Mouse (Mus musculus): ENCODE data around the gene Cend1. TPM values are rescaled to one million over a fixed set of nuclear protein-coding genes. Genes with fewer than 3 reads are reported as not detected.

Cend1 gene
- polyA plus RNA-seq (2015; fragmentation: Nextera tagmentation; extraction: Ambion mirVana) = 111 and 113 TPM in 2 replicates

DNA sequence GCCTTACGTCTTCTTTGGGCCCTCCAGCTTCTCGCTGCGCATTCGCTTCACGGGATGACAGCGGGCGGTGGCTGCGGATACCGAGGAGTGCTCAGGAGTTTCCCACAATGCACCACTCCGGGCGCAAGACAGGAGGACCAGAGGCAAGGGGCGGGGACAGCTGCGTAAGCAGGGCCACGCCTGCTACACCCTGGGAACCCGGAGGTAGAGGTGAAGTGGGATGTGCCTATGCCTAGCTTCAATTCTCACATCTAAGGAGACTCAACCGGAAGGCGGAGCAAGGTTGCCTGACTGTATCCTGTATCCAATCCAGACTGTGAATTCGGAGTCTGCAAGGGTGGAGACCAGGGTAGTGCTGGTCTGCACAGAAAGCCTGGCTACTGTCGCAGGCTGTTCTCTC is at the start of gene Cend1:
Cend1 (minus strand) TSS at position 182 of the 400 bp plus-strand sequence.
- Histone ChIP-seq H3K4me3 (peak within 1 kb of the TSS; percentile 59), H3K9ac (peak within 1 kb of the TSS; percentile 81), H3K4me1 (peaks cover 43% of the 10 kb centered on the region), H3K27me3 (replicated peaks) (no peaks in the 10 kb centered on the region), H3K27ac (peak within 1 kb of the TSS; percentile 81), H3K9me3 (no peaks in the 10 kb centered on the region), H3K36me3 (replicated peaks) (peaks cover 15% of the 10 kb centered on the region), H3K4me2 (peak within 1 kb of the TSS; percentile 82)
- 3% methylated on average over 19 of the region's 19 CpGs for WGBS
- peak; percentile 85 for ATAC-seq (replicated peaks)

DNA sequence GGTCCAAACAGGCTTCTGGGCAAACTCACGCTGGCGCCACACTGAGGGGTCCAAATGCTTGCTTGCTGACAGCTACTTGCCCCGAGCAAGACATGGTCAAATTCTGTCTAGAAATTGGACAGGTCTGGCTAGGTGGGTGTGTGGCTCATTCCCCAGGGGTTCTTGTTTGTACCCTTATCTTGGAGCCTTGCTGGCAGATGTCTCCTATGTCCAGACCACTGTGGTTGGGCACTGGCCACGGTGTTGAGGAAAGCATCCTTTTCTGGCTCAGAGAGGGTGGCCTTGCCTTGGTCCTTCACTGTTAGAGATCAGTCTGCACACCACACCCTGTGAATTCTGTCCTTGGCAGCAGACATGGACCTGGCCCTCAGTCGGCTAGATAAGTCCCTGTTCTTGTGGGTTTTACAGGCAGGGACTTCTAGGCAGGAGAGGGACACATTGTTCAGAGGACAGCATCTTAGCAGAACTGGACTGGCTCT is 49.0 kb upstream of the Cend1 start:
- Histone ChIP-seq H3K9me3 (no peaks in the 10 kb centered on the region), H3K4me3 (no peak overlapping the region), H3K27ac (no peak overlapping the region), H3K36me3 (replicated peaks) (no peaks in the 10 kb centered on the region), H3K9ac (no peak overlapping the region), H3K4me1 (peaks cover 47% of the 10 kb centered on the region), H3K27me3 (replicated peaks) (peaks cover 12% of the 10 kb centered on the region), H3K4me2 (no peak overlapping the region)
- no peak for ATAC-seq (replicated peaks)
- WGBS = 69% methylated on average over 5 of the region's 5 CpGs

DNA sequence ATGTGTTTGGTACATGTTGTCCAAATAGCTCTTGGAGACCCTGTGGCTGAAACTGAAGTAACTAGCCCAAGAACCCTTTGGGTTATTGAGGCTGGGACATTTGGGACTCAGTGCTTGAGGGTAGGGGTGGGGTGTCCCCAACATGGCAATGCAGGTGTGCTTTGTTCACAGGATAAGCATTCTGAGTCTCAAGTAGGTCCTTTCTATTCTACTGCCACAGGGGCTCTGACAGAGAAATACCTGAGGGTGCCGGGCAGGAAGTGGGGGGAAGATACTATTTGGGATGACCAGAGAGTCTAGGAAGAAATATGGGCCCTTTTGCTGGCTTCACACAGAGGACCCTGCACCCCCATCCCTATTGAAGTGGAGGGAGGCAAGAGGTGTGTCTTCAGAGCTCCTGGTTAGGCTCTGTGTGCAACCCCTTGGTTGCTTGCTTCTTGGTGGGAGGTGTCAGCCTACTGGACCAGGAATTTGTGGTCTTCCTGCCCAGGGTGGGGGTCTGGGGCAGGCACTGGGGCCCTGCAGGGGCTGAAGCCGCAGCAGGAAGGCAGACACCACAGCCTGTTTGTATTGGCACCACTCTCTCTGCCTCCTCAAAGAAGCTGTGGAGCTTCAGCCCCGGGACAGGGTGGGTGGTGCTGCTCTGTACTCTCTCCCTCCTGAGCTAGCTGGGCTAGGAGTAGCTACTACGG is 48.4 kb upstream of the Cend1 start:
- Histone ChIP-seq H3K4me3 (no peak overlapping the region), H3K9me3 (no peaks in the 10 kb centered on the region), H3K27me3 (replicated peaks) (peaks cover 12% of the 10 kb centered on the region), H3K27ac (no peak overlapping the region), H3K9ac (no peak overlapping the region), H3K36me3 (replicated peaks) (peaks cover 2% of the 10 kb centered on the region; the same call in 1 of the 2 replicates), H3K4me2 (no peak overlapping the region), H3K4me1 (peaks cover 42% of the 10 kb centered on the region)
- no peak for ATAC-seq (replicated peaks)
- 79% methylated on average over 4 of the region's 4 CpGs for WGBS

DNA sequence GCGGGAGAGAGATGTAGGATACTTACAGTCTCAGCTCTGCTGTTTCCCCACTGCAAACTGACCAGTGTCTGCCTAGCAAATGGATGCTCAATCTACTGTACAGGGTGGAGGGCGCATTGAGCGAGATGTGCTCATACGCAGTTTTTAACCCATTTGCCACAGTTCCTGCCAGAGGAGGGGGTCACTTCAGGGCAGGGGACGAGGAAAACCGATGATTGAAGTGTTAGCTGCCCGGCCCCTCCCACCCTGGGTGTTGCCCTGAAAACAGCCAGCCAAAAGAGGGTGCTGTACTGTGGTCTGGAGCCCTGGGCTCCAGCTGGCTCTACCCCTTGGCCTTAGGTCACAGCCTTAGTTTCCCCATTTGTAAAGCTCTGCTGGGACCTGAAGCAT is 47.7 kb upstream of the Cend1 start:
- Histone ChIP-seq H3K4me2 (peak overlapping the region; percentile 81; the same call in 1 of the 2 replicates), H3K4me3 (0 out of 2 replicates have a peak overlapping the region, but pooled peaks have one; percentile 78), H3K9me3 (no peaks in the 10 kb centered on the region), H3K36me3 (replicated peaks) (peaks cover 4% of the 10 kb centered on the region; the same call in 1 of the 2 replicates), H3K4me1 (peaks cover 36% of the 10 kb centered on the region), H3K27me3 (replicated peaks) (peaks cover 12% of the 10 kb centered on the region), H3K27ac (0 out of 2 replicates have a peak overlapping the region, but pooled peaks have one; percentile 57), H3K9ac (no peak overlapping the region)
- WGBS = 30% methylated on average over 7 of the region's 7 CpGs
- ATAC-seq (replicated peaks) = no peak

DNA sequence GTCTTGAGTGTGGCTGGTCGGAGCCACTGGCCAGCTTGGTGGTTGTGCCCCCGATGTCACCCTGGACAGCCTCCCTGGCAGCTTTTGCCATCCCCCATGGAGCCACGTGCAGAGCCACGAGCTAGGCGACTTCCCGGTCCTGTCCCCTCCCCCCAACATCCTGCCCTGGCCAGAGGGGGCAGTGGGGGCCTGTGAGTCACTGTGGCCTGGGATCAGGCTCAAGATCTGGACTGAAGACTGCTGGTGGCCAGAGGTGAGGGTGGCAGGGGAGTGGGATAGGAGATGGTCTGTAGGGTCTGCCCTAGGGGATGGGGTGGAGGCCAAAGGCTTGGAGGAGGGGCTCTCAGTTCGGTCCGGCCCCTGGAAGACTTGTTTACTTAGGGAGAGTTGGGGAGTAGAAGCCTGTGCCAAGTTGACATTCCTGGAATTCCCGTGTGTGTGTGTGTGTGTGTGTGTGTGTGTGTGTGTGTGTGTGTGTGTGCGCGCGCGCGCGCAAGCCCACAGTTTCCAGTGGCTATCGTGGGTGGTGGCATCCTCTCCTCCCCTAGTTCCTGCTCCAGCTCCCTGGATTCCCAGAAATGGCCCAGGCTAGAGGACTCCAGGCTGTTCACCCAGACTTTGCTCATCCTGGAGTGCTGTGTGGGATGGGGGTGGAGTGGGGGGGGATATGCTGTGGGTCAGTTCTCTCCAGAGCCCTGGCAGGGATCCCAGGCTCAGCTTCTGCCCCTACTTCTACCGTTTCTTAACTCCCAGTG is 47.1 kb upstream of the Cend1 start:
- H3K4me2 ChIP-seq = peak overlapping the region; percentile 81
- ATAC-seq (replicated peaks) = no peak

DNA sequence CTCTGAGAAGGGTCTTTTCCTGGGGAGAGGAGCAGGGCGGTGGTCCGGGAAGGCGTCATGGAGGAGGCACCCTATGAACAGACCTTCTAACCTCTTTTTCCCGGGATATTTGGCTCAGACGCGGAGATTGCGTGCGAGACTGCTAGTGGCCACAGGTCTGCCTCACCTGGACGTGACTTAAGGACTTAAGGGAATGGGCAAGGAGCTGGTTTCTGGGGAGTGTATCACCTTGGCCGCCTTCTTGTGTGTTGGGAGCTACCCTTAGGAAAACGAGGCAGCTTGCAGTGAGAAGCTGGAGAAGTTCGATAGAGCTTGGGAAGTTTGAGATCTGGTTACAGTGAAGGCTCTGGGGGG is 46.5 kb upstream of the Cend1 start:
- no peak for ATAC-seq (replicated peaks)
- Histone ChIP-seq H3K27me3 (replicated peaks) (peaks cover 12% of the 10 kb centered on the region), H3K4me1 (peaks cover 26% of the 10 kb centered on the region), H3K4me2 (peak overlapping the region; percentile 81), H3K4me3 (peak overlapping the region; percentile 78), H3K36me3 (replicated peaks) (peaks cover 11% of the 10 kb centered on the region), H3K9me3 (no peaks in the 10 kb centered on the region), H3K9ac (peak overlapping the region; percentile 76; the same call in 1 of the 2 replicates), H3K27ac (peak overlapping the region; percentile 57; the same call in 1 of the 2 replicates)
- 1% methylated on average over 12 of the region's 12 CpGs for whole genome bisulfite sequencing

More for the DNA sequence above, 47.1 kb upstream of the Cend1 start:
- 7% methylated on average over 17 of the region's 17 CpGs for WGBS
- Histone ChIP-seq H3K4me3 (peak overlapping the region; percentile 78), H3K4me1 (peaks cover 32% of the 10 kb centered on the region), H3K9me3 (no peaks in the 10 kb centered on the region), H3K27me3 (replicated peaks) (peaks cover 12% of the 10 kb centered on the region), H3K9ac (no peak overlapping the region), H3K36me3 (replicated peaks) (peaks cover 6% of the 10 kb centered on the region), H3K27ac (peak overlapping the region; percentile 57; the same call in 1 of the 2 replicates)

DNA sequence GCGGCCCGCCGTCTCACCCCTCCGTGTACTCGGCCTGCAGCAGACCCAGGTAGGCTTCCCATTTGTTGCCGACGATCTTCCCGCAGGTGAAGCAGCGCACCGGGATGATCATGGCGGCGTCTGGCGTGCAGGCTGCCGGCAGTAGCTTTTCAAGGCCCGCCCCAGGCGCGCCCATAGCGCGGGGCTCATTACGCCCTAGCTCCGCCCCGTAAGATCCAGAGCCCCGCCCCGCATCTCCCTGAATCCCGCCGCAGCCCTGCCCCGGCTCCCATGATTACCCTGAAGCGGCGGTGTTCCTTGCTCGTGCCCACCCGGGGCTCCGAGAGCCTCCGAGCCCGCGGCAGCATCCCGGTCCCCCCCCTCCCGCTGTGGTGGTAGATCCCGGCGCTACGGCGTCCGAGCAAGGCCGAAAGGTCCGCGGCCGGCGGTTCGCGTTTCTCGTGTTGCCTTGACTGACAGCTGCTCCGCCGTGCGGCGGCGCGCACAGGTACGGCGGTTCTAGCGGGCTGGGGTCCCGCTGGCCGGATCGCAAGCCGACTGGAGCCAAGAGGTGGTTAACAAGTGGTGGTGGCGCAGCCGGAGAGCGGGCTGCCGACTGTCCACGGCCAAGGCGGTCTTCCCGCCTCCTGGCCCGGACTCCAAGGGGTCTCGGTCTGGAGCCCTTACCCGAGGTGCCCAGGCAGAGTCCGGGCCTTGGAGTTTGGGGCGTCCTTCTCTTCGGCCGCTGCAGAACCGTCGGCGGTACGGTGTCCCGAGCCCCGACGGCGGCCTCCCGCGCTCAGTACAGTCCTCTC is 45.9 kb upstream of the Cend1 start, which contains the start of the genes Polr2l and Tspan4:
Polr2l (minus strand) TSS at position 122 of the 794 bp plus-strand sequence.
Tspan4 (plus strand) TSS at position 230 of the 794 bp plus-strand sequence.
- H3K9ac ChIP-seq = peak within 1 kb of the TSS; percentile 76
- peak within 1 kb of the TSS; percentile 87 for H3K27ac ChIP-seq
- peak within 1 kb of the TSS; percentile 78 for H3K4me3 ChIP-seq
- H3K9me3 ChIP-seq = no peaks in the 10 kb centered on the region
- peak within 1 kb of the TSS; percentile 81 for H3K4me2 ChIP-seq
- under 1% methylated on average over 84 of the region's 87 CpGs for WGBS
- peaks cover 12% of the 10 kb centered on the region for H3K27me3 ChIP-seq (replicated peaks)
- peaks cover 14% of the 10 kb centered on the region for H3K36me3 ChIP-seq (replicated peaks)
- H3K4me1 ChIP-seq = peaks cover 22% of the 10 kb centered on the region
- ATAC-seq (replicated peaks) = peak; percentile 88

DNA sequence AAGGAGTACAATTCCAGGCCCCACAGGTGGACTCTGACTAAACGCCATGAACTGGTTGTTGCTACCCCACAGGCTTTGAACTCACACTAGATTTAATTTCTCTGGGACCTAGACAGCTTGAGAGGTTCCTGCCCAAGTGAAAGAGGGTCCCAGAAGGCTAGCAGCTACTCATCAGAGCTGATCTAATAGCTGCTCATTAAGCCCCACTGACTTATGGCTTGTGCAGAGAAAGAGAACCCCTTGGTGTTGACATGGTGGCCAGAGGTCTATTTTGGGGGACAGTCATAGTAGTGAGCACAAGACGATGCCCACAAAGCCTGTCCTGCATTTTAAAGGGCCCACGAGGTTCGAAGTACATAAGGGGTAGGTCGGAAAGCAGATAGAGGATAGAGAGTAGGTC is 44.9 kb upstream of the Cend1 start:
- peak overlapping the region; percentile 78 for H3K4me3 ChIP-seq
- H3K27ac ChIP-seq = 0 out of 2 replicates have a peak overlapping the region, but pooled peaks have one; percentile 87
- H3K27me3 ChIP-seq (replicated peaks) = peaks cover 12% of the 10 kb centered on the region
- no peaks in the 10 kb centered on the region for H3K9me3 ChIP-seq
- peak overlapping the region; percentile 81 for H3K4me2 ChIP-seq
- ATAC-seq (replicated peaks) = no peak
- 6% methylated on average over 5 of the region's 5 CpGs for WGBS
- H3K4me1 ChIP-seq = peaks cover 31% of the 10 kb centered on the region
- peaks cover 14% of the 10 kb centered on the region for H3K36me3 ChIP-seq (replicated peaks)
- peak overlapping the region; percentile 76 for H3K9ac ChIP-seq

DNA sequence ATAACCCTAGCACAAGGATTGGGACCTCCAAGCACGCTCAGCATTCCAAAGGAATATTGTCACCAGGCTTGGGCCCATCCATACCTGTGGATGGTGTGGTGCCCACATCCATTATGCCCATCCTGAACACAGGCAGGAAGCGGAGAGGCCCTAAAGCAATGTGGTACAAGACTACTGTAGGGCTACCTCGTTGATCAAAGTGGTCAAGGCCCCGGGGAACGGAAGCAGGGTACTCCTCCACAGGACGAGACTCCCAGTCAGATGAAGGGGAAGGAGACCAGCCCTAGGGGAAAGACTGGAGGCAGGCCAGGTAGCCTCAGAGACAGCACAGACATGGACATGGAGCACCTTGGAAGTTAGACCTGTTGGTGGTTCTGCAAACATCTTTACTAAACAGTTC is 43.5 kb upstream of the Cend1 start:
- peaks cover 14% of the 10 kb centered on the region for H3K36me3 ChIP-seq (replicated peaks)
- no peak overlapping the region for H3K27ac ChIP-seq
- peaks cover 10% of the 10 kb centered on the region for H3K27me3 ChIP-seq (replicated peaks)
- H3K4me1 ChIP-seq = peaks cover 45% of the 10 kb centered on the region
- no peaks in the 10 kb centered on the region for H3K9me3 ChIP-seq
- H3K4me3 ChIP-seq = no peak overlapping the region
- no peak overlapping the region for H3K9ac ChIP-seq
- no peak overlapping the region for H3K4me2 ChIP-seq
- no peak for ATAC-seq (replicated peaks)
- 89% methylated on average over 6 of the region's 6 CpGs for WGBS

DNA sequence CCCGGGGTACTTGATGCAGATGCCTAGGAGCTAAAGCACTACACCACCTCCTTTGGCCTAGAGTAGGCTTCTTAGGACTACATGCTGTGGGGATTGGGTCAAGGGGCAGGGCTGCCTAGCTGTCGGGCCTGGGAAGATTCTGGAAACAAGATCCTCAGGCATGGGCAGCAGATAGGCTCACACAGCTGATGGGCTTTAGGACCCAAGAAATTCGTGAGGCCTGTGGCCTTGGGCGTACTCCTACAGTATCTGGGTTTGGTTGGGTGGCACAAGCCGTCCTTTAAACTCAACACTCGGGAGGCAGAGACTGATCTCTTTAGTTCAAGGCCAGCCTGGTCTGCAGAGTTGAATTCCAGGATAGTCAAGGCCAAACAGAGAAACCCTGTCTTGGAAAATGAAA is 42.9 kb upstream of the Cend1 start:
- WGBS = 86% methylated on average over 6 of the region's 6 CpGs
- Histone ChIP-seq H3K9me3 (no peaks in the 10 kb centered on the region), H3K9ac (no peak overlapping the region), H3K27me3 (replicated peaks) (peaks cover 6% of the 10 kb centered on the region), H3K4me2 (no peak overlapping the region), H3K4me3 (no peak overlapping the region), H3K27ac (no peak overlapping the region), H3K36me3 (replicated peaks) (peaks cover 14% of the 10 kb centered on the region), H3K4me1 (peaks cover 48% of the 10 kb centered on the region)
- ATAC-seq (replicated peaks) = no peak

DNA sequence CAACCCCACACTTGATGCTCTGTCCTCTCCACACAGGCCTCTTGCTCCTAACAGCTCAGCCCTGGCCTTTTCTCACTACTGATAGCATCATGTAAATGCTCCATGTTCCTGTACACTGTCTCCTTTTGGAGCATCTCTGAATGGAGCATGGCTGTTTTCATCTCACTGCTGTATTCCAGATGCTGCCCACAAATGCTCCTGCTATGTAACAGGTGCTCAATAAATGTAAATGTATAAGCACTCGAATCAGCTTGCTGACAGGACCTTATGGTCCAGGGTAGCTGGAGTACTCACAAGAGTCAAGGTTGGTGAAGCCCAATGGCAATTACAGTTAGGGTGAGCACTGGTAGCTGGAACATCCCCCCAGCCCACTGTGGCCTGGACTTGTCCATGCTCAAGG is 41.9 kb upstream of the Cend1 start:
- H3K4me2 ChIP-seq = no peak overlapping the region
- no peaks in the 10 kb centered on the region for H3K9me3 ChIP-seq
- H3K36me3 ChIP-seq (replicated peaks) = peaks cover 14% of the 10 kb centered on the region
- H3K4me3 ChIP-seq = no peak overlapping the region
- H3K27me3 ChIP-seq (replicated peaks) = no peaks in the 10 kb centered on the region; the same call in none of the 2 replicates
- ATAC-seq (replicated peaks) = no peak
- H3K9ac ChIP-seq = no peak overlapping the region
- H3K27ac ChIP-seq = no peak overlapping the region
- H3K4me1 ChIP-seq = peaks cover 52% of the 10 kb centered on the region
- 93% methylated on average over 1 of the region's 1 CpGs for WGBS

DNA sequence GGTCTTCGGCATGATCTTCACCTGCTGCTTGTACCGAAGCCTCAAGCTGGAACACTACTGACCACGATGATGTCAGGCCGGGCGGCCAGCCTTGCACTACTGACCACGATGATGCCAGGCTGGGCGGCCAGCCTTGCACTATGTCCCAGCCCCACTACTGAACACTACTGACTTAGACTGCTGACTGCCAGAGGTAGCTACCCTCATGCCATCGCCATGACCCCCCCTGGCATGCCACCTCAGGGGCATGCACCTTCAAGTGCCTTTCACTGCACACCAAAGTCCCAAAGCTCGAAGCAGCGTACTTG is 41.3 kb upstream of the Cend1 start:
- Histone ChIP-seq H3K4me1 (peaks cover 45% of the 10 kb centered on the region), H3K9ac (no peak overlapping the region), H3K27me3 (replicated peaks) (peaks cover 6% of the 10 kb centered on the region), H3K36me3 (replicated peaks) (peaks cover 14% of the 10 kb centered on the region), H3K4me3 (no peak overlapping the region), H3K9me3 (no peaks in the 10 kb centered on the region), H3K4me2 (no peak overlapping the region), H3K27ac (no peak overlapping the region)
- 93% methylated on average over 10 of the region's 10 CpGs for WGBS
- ATAC-seq (replicated peaks) = no peak
